Mouse (Mus musculus) spleen, adult 2 months (tissue): ENCODE measurements around the gene Bri3. TPM values are rescaled to one million over a fixed set of nuclear protein-coding genes. Genes with fewer than 3 reads are reported as not detected.

Source experiments
- DNase-seq, 2 experiments: peaks; one replicate each; pipeline versions ENCODE4 v3.0.0 to v3.0.0-alpha.2; 2012 to 2021; ENCODE audit warnings: low spot score in 2 of 2, low read depth in 1 of 2
- H3K27ac ChIP-seq: fragments of 200-500 bp; 2 replicates; pipeline ENCODE4 v1.5.1; 2012; ENCODE audit warnings: low read length, inconsistent platforms; ENCODE audit not compliant: insufficient read depth
- H3K27me3 ChIP-seq: fragments of 200-500 bp; 2 replicates; pipeline ENCODE4 v1.6.1; 2012; ENCODE audit warnings: mild to moderate bottlenecking, moderate library complexity, low read length, inconsistent platforms; ENCODE audit not compliant: control insufficient read depth, insufficient read depth
- H3K36me3 ChIP-seq: fragments of 200-500 bp; 2 replicates; pipeline ENCODE4 v1.6.1; 2012; ENCODE audit warnings: mild to moderate bottlenecking, low read length, inconsistent platforms; ENCODE audit not compliant: control insufficient read depth, insufficient read depth
- H3K4me1 ChIP-seq: fragments of 200-500 bp; 2 replicates; pipeline ENCODE4 v1.6.1; 2011; ENCODE audit warnings: inconsistent platforms; ENCODE audit not compliant: control insufficient read depth, insufficient read depth, insufficient read length
- H3K4me3 ChIP-seq: fragments of 200-500 bp; 2 replicates; pipeline ENCODE4 v1.5.1; 2011; ENCODE audit warnings: mild to moderate bottlenecking, inconsistent platforms; ENCODE audit not compliant: insufficient read depth, insufficient read length; ENCODE audit errors: extremely low read depth
- CTCF ChIP-seq: fragments of 200-500 bp; IDR thresholded peaks from 2 replicates; pipeline ENCODE4 v1.5.1; 2011; ENCODE audit warnings: mild to moderate bottlenecking, inconsistent platforms; ENCODE audit not compliant: insufficient read depth, insufficient read length, insufficient replicate concordance; ENCODE audit errors: extremely low read depth
- POLR2A ChIP-seq: fragments of 200-500 bp; IDR thresholded peaks from 2 replicates; pipeline ENCODE4 v1.6.1; 2011; ENCODE audit warnings: low read depth, low read length, inconsistent platforms
- WGBS: fragments of 180-500 bp; shearing (Covaris S2); methylation state at CpG from one replicate; pipeline ENCODE4 v1.1.7; 2018; 5-methylcytosine and 5-hydroxymethylcytosine counted together
- polyA plus RNA-seq: library from polyadenylated mRNA; depleted of rRNA; stranded (reverse); fragments of >200 nt; gene quantifications from 2 replicates; pipeline ENCODE4 v1.2.3, GENCODE M21; 2012

Gene Bri3
- polyA plus RNA-seq, 1 experiment, result 50.2 TPM

GRCm38 (mm10) chr5:144296090-144296604 is 51.9 kb downstream of the Bri3 start:
- H3K36me3 ChIP-seq, result no peaks in the 10 kb centered on the region

GRCm38 (mm10) chr5:144303071-144303470 is 58.8 kb downstream of the Bri3 start:
- no peaks in the 10 kb centered on the region for H3K27me3 ChIP-seq
- TF ChIP-seq POLR2A, result no peak
- no peak overlapping the region for H3K4me3 ChIP-seq
- no peak overlapping the region for H3K27ac ChIP-seq
- H3K4me1 ChIP-seq, result no peaks in the 10 kb centered on the region
- no peak for DNase-seq
- 90% methylated on average over 2 of the region's 2 CpGs for WGBS
- no peaks in the 10 kb centered on the region for H3K36me3 ChIP-seq

More at GRCm38 (mm10) chr5:144296090-144296604, 51.9 kb downstream of the Bri3 start:
- no peaks in the 10 kb centered on the region; the same call in 1 of the 2 replicates for H3K27me3 ChIP-seq
- no peak for DNase-seq
- H3K27ac ChIP-seq, result no peak overlapping the region
- no peaks in the 10 kb centered on the region for H3K4me1 ChIP-seq
- TF ChIP-seq CTCF, result no peak
- TF ChIP-seq POLR2A, result no peak
- H3K4me3 ChIP-seq, result no peak overlapping the region
- WGBS, result 78% methylated on average over 7 of the region's 7 CpGs

GRCm38 (mm10) chr5:144308929-144309328 is 64.7 kb downstream of the Bri3 start:
- WGBS, result 79% methylated on average over 4 of the region's 4 CpGs
- no peaks in the 10 kb centered on the region for H3K27me3 ChIP-seq
- no peak overlapping the region for H3K27ac ChIP-seq
- peaks cover 3% of the 10 kb centered on the region; the same call in 1 of the 2 replicates for H3K4me1 ChIP-seq
- no peak for TF ChIP-seq CTCF
- TF ChIP-seq POLR2A, result no peak
- H3K4me3 ChIP-seq, result no peak overlapping the region
- no peak for DNase-seq
- no peaks in the 10 kb centered on the region for H3K36me3 ChIP-seq

GRCm38 (mm10) chr5:144312183-144312582 is 67.9 kb downstream of the Bri3 start:
- peaks cover 3% of the 10 kb centered on the region; the same call in 1 of the 2 replicates for H3K4me1 ChIP-seq
- H3K4me3 ChIP-seq, result no peak overlapping the region
- no peak for TF ChIP-seq POLR2A
- no peak for TF ChIP-seq CTCF
- WGBS, result 58% methylated on average over 7 of the region's 7 CpGs
- no peak for DNase-seq
- H3K36me3 ChIP-seq, result no peaks in the 10 kb centered on the region
- no peaks in the 10 kb centered on the region for H3K27me3 ChIP-seq
- H3K27ac ChIP-seq, result no peak overlapping the region

GRCm38 (mm10) chr5:144313335-144313734 is 69.1 kb downstream of the Bri3 start:
- DNase-seq, result no peak
- no peak overlapping the region for H3K27ac ChIP-seq
- no peaks in the 10 kb centered on the region for H3K27me3 ChIP-seq
- peaks cover 3% of the 10 kb centered on the region; the same call in 1 of the 2 replicates for H3K4me1 ChIP-seq
- no peak for TF ChIP-seq CTCF
- no peak for TF ChIP-seq POLR2A
- no peak overlapping the region for H3K4me3 ChIP-seq
- WGBS, result 23% methylated on average over 5 of the region's 5 CpGs
- H3K36me3 ChIP-seq, result no peaks in the 10 kb centered on the region

GRCm38 (mm10) chr5:144314731-144315494 is 70.7 kb downstream of the Bri3 start:
- 89% methylated on average over 12 of the region's 12 CpGs for WGBS
- no peak for DNase-seq
- no peaks in the 10 kb centered on the region for H3K27me3 ChIP-seq
- H3K4me1 ChIP-seq, result peaks cover 3% of the 10 kb centered on the region; the same call in 1 of the 2 replicates
- H3K36me3 ChIP-seq, result no peaks in the 10 kb centered on the region
- H3K4me3 ChIP-seq, result no peak overlapping the region
- H3K27ac ChIP-seq, result no peak overlapping the region
- TF ChIP-seq CTCF (no peak), POLR2A (no peak)

GRCm38 (mm10) chr5:144316442-144316841 is 72.2 kb downstream of the Bri3 start:
- 75% methylated on average over 3 of the region's 3 CpGs for WGBS
- H3K4me1 ChIP-seq, result peaks cover 3% of the 10 kb centered on the region; the same call in 1 of the 2 replicates

More at GRCm38 (mm10) chr5:144316442-144316841, 72.2 kb downstream of the Bri3 start:
- TF ChIP-seq CTCF (no peak), POLR2A (no peak)
- H3K4me3 ChIP-seq, result no peak overlapping the region
- H3K27me3 ChIP-seq, result no peaks in the 10 kb centered on the region
- H3K36me3 ChIP-seq, result no peaks in the 10 kb centered on the region
- H3K27ac ChIP-seq, result no peak overlapping the region
- no peak for DNase-seq
